Mouse (Mus musculus) splenic B cell, adult 2 months (primary cell): ENCODE data around the gene Opcml.

Experiments used
- DNase-seq: peaks from one replicate; pipeline ENCODE4 v3.0.0-alpha.2; 2011; ENCODE audit warnings: low read depth, low spot score
- H3K27me3 ChIP-seq: 2 replicates; pipeline ENCODE4 v1.6.1; 2012; ENCODE audit warnings: mild to moderate bottlenecking, low read length, moderate library complexity, mixed read lengths; ENCODE audit not compliant: control insufficient read depth, poor library complexity, insufficient read depth, severe bottlenecking
- H3K36me3 ChIP-seq: 2 replicates; pipeline ENCODE4 v1.6.1; 2012; ENCODE audit warnings: mild to moderate bottlenecking, low read length, moderate library complexity, mixed read lengths; ENCODE audit not compliant: control insufficient read depth, poor library complexity, insufficient read depth, severe bottlenecking

The Opcml gene

DNA sequence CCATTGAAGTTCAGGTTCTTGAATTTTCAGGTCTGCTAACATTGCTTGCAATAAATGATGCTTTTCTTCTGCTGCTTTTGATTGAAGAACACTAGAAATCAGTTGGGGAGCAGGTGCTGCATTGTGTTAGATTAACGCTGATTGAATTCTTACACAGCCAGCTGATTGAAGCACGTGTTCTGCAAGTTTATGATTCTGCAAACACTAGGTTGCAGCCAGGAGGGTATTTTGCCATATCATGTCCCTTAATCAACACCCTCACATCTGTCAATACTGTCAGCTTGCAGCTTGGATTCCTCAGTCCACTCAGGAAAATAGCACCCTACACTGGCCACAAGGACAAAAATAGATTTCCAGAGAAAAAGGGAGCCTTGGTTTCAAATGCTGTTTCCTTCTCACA lies 853.5 kb downstream of the Opcml start:
- no peak for DNase-seq
- Histone ChIP-seq H3K27me3 (no peaks in the 10 kb centered on the region), H3K36me3 (no peaks in the 10 kb centered on the region)

GRCm38 (mm10) chr9:28650089-28650488 lies 859.5 kb downstream of the Opcml start:
- no peaks in the 10 kb centered on the region for H3K36me3 ChIP-seq
- DNase-seq, result no peak
- H3K27me3 ChIP-seq, result no peaks in the 10 kb centered on the region

- no peaks in the 10 kb centered on the region for H3K27me3 ChIP-seq
- no peaks in the 10 kb centered on the region for H3K36me3 ChIP-seq
- DNase-seq, result no peak
These were observed 869.4 kb downstream of the Opcml start for GRCm38 (mm10) chr9:28659996-28660395.

GRCm38 (mm10) chr9:28662882-28663281 lies 872.3 kb downstream of the Opcml start:
- Histone ChIP-seq H3K27me3 (no peaks in the 10 kb centered on the region), H3K36me3 (no peaks in the 10 kb centered on the region)
- DNase-seq, result no peak

DNA sequence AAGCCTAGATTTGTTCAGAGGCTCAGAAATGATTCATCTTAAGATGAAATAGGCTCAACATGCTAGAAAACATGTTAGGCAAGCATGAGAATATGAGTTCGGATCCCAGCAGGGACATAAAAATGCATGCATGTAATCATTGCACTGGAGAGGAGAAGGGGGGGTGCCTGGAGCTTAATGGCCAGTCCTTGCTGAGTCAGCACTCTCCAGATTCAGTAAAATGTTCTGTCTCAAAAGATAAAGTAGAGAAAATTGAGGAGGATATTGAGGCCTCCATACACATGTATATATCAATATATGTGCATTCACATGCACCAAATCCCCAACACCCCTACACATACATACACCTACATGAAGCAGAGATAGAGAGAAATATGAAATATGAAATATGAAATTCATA lies 889.7 kb downstream of the Opcml start:
- DNase-seq, result no peak
- Histone ChIP-seq H3K36me3 (no peaks in the 10 kb centered on the region), H3K27me3 (no peaks in the 10 kb centered on the region)

DNA sequence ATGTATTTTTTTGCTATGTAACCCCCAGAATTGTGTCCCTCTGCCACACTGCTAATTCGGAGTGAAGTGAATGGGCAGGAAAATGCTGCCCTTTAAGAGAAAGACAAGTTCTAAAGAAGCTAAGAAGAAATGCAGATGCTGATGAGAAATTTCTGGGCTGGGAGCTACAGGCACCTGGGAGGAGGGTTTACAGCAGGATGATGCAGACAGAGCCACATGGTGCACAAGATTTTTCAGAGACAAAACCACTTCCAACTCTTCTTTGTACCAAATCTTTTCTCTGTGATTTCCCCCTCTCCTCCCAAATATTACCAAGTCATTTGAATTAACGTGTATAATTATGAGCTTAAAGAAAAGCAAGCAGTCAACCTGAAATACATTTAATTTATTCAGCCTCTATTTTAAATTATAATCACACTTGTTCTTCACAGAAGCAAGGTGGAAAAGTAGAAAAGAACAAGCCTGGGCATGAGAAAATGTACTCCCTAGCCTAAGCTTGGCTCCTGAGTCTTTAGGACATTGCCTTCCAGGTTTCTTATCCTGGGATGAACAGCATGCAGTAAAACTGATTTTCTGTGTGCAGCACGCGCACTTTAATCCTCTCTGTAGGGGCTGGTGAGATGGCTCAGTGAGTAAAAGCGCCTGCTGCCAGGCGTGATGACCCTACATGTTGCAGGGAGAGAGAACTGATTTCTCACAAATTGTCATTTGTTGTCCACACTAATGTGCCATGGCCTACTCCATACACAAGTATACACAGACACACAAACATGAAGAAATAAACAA lies 890.9 kb downstream of the Opcml start:
- DNase-seq, result no peak
- no peaks in the 10 kb centered on the region for H3K27me3 ChIP-seq
- no peaks in the 10 kb centered on the region for H3K36me3 ChIP-seq

- H3K27me3 ChIP-seq, result no peaks in the 10 kb centered on the region
- no peaks in the 10 kb centered on the region for H3K36me3 ChIP-seq
- no peak for DNase-seq
These were observed 893.4 kb downstream of the Opcml start for GRCm38 (mm10) chr9:28683951-28684470.

DNA sequence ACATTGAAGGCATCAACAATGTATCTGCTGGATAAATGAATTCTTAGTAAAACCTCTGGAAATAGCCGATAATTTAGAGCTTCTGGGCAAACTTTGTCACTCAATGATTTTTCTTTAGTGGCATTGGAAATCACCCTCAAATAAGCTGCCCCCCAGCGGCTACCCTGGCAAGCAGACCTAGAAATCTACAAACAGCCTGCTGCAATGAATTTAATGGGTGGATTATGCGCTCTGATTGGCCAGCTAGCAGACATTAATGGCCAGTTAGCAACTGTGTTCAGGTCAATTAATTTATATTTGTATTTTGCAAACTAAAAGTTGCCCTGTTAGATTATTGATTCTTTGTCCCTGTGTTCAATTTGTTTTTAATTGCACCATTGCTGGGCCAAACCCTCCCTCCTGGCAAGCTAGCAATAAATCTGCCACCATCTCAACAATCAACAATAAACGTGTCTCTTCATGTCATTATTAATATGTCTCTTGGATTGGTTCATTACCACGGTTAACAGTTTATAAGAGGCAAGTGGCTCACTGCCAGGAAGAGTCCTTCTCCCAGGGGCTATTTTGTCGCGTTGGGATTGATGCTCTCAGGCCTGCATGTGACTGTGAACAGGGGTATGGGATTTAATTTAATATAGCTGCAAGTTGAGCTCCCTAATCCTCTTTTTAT lies 896.5 kb downstream of the Opcml start:
- Histone ChIP-seq H3K36me3 (no peaks in the 10 kb centered on the region), H3K27me3 (no peaks in the 10 kb centered on the region; the same call in 1 of the 2 replicates)
- no peak for DNase-seq

- Histone ChIP-seq H3K27me3 (no peaks in the 10 kb centered on the region; the same call in 1 of the 2 replicates), H3K36me3 (no peaks in the 10 kb centered on the region)
- DNase-seq, result no peak
These were observed 899.6 kb downstream of the Opcml start for GRCm38 (mm10) chr9:28690134-28690533.

DNA sequence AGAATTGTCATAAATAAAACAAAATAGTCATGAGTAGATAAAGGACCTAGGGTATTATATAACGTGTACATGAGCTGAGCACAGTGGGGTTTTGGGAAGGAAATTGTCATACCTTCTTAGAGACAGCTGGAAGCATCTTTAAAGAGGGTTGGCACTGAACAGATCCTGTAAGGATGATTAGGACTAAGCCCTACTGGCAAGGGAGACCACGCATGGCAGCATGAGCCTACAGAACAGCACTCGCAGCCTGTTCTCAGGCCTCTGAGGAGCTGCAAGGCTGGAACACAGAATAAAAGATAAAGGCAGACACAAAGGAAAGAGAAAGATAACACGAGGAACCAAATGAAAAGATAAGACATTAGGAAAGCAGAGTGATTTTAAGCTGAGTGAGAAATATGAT lies 915.2 kb downstream of the Opcml start:
- DNase-seq, result no peak
- no peaks in the 10 kb centered on the region for H3K27me3 ChIP-seq
- H3K36me3 ChIP-seq, result no peaks in the 10 kb centered on the region

- Histone ChIP-seq H3K36me3 (no peaks in the 10 kb centered on the region), H3K27me3 (no peaks in the 10 kb centered on the region)
- DNase-seq, result no peak
These were observed 924.0 kb downstream of the Opcml start for GRCm38 (mm10) chr9:28714544-28714943.

GRCm38 (mm10) chr9:28720186-28720585 lies 929.6 kb downstream of the Opcml start:
- no peaks in the 10 kb centered on the region for H3K27me3 ChIP-seq
- no peaks in the 10 kb centered on the region for H3K36me3 ChIP-seq
- no peak for DNase-seq

- DNase-seq, result no peak
These were observed 941.4 kb downstream of the Opcml start for GRCm38 (mm10) chr9:28731811-28732602.

GRCm38 (mm10) chr9:28737955-28738354 lies 947.4 kb downstream of the Opcml start:
- DNase-seq, result no peak
- Histone ChIP-seq H3K27me3 (no peaks in the 10 kb centered on the region), H3K36me3 (no peaks in the 10 kb centered on the region)

More at GRCm38 (mm10) chr9:28731811-28732602, 941.4 kb downstream of the Opcml start:
- H3K36me3 ChIP-seq, result no peaks in the 10 kb centered on the region
- no peaks in the 10 kb centered on the region for H3K27me3 ChIP-seq

GRCm38 (mm10) chr9:28738451-28738860 lies 947.9 kb downstream of the Opcml start:
- H3K36me3 ChIP-seq, result no peaks in the 10 kb centered on the region
- H3K27me3 ChIP-seq, result no peaks in the 10 kb centered on the region
- DNase-seq, result no peak
